Mouse (Mus musculus) brown adipose tissue, adult 24 weeks (tissue): Measurements from ENCODE around the gene Trim40. TPM values are rescaled to one million over a fixed set of nuclear protein-coding genes. Genes with fewer than 3 reads are reported as not detected.

Experiments
- H3K27ac ChIP-seq: fragments of 200-500 bp; replicated peaks from 2 replicates; pipeline ENCODE4 v1.5.1; 2012; ENCODE audit warnings: low read depth, mild to moderate bottlenecking, low read length
- H3K4me1 ChIP-seq: fragments of 200-500 bp; 2 replicates; pipeline ENCODE4 v1.6.1; 2012; ENCODE audit warnings: low read length, mixed read lengths; ENCODE audit not compliant: control insufficient read depth, insufficient read depth, insufficient read length
- H3K4me3 ChIP-seq: fragments of 200-500 bp; 2 replicates; pipeline ENCODE4 v1.5.1; 2012; ENCODE audit warnings: low read depth, mild to moderate bottlenecking, low read length, moderate library complexity; ENCODE audit not compliant: insufficient read depth
- polyA plus RNA-seq: library from polyadenylated mRNA; stranded (reverse); fragments of >200 nt; gene quantifications from 2 replicates; pipeline ENCODE4 v1.2.4, GENCODE M21; 2012; ENCODE audit not compliant: missing spikeins, insufficient read depth, insufficient read length

Trim40 gene
- polyA plus RNA-seq, 1 experiment = not detected

DNA sequence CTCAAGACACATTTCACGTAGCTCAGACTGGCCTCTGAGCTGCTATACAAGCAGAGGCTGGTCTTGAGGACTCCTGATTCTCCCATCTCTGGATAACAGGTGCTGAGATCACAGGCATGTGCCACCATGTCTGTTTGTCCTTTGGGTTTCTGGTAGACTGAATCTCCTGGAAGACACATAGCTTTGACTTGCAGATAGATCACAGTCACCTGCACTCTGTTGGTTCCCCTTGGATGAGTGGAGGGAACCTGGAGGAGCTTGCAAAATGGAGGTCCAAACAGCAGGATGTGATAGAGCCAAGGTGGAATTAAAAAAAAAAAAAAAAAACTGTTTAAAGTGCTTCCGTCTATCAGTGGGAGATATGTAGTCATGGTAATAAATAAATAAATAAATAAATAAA, 21.1 kb downstream of the Trim40 start:
- Histone ChIP-seq H3K4me3 (no peak overlapping the region), H3K4me1 (no peaks in the 10 kb centered on the region), H3K27ac (no peak overlapping the region)

DNA sequence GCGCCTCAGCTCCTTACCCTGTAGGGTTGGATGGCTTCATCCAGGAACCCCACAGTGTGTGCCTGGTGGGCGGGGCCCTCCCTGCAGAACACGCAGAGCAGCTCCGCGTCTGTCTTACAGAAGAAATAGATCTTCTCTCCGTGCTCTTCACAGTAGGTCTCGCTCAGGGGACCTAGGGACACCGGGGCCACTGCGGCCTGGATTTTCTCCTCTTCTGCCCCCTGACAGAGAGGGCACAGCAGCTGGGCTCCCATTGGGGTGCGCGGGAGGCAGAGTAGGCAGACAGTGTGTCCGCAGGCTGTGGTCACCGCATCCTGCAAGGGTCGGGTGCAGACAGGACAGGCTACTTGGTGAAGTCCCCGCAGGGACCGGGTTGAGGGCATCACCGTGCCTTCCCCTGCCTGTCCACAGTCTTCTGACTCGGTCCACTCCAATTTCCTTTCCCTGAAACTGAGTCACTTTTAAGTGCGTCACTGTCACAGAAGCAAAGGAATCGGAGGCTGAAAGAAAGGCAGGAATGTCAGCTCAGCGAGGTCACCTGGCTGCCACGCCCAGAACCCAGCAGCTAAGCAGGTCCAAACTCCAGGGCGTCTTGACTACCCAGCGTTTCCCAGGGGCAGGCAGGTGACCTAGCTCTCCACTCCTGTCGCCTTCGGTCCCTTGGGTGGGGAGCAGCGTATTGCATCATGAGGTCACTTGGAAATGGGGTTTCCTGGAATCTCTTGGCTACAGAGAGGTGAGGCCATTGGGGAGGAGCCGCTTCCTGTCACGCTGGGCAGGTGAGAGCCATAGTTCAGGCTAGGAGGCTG, 23.0 kb downstream of the Trim40 start, which contains the start of gene Trim15:
Trim15 (minus strand) TSS at position 492 of the 809 bp plus-strand sequence.
- Histone ChIP-seq H3K4me1 (no peaks in the 10 kb centered on the region), H3K27ac (no peak within 1 kb of the TSS), H3K4me3 (no peak within 1 kb of the TSS)

DNA sequence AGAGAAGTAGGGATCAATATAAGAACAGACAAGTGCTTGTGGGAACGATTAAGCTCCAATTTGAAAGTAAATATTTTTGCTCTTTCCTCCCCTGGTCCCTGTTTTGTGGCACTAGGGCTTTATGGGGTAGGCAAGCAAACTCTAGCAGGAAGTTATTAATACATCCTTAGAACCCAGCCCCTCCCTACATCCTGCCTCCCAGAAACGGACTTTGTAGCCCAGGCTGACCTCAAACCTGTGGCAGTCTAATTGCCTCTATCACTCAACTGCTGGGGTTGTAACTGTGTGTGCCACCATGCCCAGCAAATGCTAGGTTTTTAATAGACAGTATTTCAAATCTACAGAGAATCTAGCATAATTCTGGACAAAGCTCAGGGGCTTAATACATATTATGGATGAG, 28.2 kb downstream of the Trim40 start:
- no peak overlapping the region for H3K4me3 ChIP-seq
- H3K4me1 ChIP-seq = no peaks in the 10 kb centered on the region
- H3K27ac ChIP-seq = no peak overlapping the region

- no peak overlapping the region for H3K27ac ChIP-seq
- no peak overlapping the region for H3K4me3 ChIP-seq
- no peaks in the 10 kb centered on the region for H3K4me1 ChIP-seq
Observed at GRCm38 (mm10) chr17:36858181-36858580, 31.7 kb downstream of the Trim40 start.

- Histone ChIP-seq H3K4me3 (no peak overlapping the region), H3K4me1 (no peaks in the 10 kb centered on the region)
Observed at GRCm38 (mm10) chr17:36856236-36856635, 33.7 kb downstream of the Trim40 start.

DNA sequence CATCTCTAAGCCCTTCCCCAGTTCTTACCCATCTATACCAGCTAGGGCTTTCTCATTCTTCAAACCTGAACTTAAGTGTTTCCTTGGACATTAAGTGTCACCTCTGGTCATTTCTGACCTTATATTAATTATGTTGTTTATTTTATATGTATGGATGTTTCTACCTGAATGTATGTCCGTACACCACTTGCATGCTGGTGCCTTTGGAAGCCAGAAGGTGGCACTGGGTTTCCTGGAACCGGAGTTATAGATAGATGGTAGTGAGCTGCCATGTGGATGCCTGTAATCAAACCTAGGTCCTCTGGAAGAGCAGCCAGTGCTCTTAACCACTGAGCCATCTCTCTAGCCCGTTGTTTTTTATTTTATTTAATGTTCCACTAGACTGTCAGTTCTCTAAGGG, 34.4 kb downstream of the Trim40 start:
- Histone ChIP-seq H3K4me3 (no peak overlapping the region), H3K4me1 (no peaks in the 10 kb centered on the region), H3K27ac (no peak overlapping the region)

More at GRCm38 (mm10) chr17:36856236-36856635, 33.7 kb downstream of the Trim40 start:
- H3K27ac ChIP-seq = no peak overlapping the region

- no peak overlapping the region for H3K4me3 ChIP-seq
- no peak overlapping the region for H3K27ac ChIP-seq
- H3K4me1 ChIP-seq = 0 out of 2 replicates have a peak, but pooled peaks cover 2% of the 10 kb centered on the region
Observed at GRCm38 (mm10) chr17:36851627-36852026, 38.3 kb downstream of the Trim40 start.

DNA sequence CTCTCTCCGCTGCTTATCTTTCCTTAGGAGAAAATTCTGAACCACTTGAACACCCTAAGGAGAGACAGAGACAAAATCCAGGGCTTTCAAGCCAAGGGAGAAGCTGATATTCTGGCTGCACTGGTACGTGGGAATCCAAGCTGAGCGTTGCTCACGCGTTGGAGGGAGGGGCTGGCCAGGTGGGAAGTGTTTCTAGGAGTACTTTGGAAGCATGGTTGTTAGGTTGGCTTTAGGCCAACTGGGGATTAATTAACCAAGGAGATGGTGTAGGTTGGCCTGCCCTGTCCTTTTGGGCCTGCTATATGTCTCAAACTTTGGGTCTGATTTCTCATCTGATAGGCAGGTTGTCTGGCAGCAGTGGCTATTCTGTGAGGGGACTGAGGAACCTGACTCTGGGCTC, 38.7 kb downstream of the Trim40 start:
- Histone ChIP-seq H3K4me1 (0 out of 2 replicates have a peak, but pooled peaks cover 2% of the 10 kb centered on the region), H3K4me3 (no peak overlapping the region), H3K27ac (no peak overlapping the region)

DNA sequence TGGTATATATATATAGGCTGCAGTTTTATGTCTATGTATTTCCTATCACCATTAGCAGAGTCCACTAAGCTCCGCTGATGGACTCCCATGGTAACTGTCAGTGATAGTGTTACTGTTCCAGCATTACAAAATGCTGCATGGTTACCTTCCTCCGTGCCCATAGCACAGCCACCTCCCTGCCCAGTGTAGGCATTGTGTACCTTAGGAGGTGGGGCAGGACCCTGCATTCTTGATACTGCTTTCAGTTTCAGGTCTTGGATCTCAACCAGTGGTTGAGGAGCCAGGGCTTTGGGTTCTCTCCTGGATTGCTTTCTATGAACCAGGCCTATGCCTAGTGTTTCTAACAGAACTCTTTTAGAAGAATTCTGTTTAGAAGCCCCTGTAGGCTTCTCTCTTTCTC, 39.9 kb downstream of the Trim40 start:
- H3K4me3 ChIP-seq = no peak overlapping the region
- H3K27ac ChIP-seq = no peak overlapping the region
- 0 out of 2 replicates have a peak, but pooled peaks cover 5% of the 10 kb centered on the region for H3K4me1 ChIP-seq

GRCm38 (mm10) chr17:36848911-36849310, 41.0 kb downstream of the Trim40 start:
- H3K27ac ChIP-seq = no peak overlapping the region
- peaks cover 10% of the 10 kb centered on the region; the same call in 1 of the 2 replicates for H3K4me1 ChIP-seq
- no peak overlapping the region for H3K4me3 ChIP-seq

DNA sequence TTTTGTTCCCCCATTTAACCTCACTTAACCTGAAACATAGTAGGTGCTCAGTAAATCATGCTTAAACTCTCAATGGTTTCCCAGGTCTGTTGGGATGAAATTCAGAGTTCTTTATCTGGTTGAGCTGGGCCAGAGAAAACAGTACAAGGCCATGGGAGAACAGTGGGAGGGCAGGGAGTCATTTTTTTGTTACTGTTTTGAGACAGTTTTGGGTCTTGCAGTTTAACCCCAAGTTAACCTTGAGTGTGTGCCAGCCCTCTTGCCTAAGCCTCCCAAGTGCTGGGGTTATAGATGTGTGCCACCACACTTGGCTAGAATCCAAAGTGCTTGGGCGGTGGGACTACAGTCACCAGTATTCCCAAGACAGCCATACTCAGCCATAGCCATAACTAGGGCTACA, 45.2 kb downstream of the Trim40 start:
- peaks cover 13% of the 10 kb centered on the region; the same call in 1 of the 2 replicates for H3K4me1 ChIP-seq
- no peak overlapping the region for H3K4me3 ChIP-seq
- no peak overlapping the region for H3K27ac ChIP-seq

DNA sequence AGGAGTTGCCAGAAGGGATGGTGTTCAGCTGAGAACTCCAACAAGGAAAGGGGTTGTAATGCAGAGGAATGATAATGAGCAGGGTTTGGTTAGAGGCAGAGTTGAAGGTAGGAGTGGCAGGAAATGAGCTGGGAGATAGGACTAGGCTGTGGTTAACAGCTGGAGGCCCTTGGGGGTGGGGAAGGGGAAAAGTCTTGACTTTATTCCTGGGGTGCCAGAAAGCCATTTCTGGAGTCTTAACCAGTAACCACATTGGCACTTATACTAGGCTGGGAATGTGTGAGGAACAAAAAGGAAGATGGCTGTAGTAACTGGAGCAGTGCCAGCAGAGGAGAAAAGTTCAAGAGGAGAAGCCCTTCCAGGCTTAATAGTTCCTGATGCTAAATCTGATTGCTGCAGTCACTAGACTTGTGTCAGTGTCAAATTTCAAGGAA, 45.6 kb downstream of the Trim40 start:
- H3K4me1 ChIP-seq = peaks cover 13% of the 10 kb centered on the region; the same call in 1 of the 2 replicates
- no peak overlapping the region for H3K4me3 ChIP-seq
- H3K27ac ChIP-seq = peak overlapping the region; percentile 33; the same call in 1 of the 2 replicates

- H3K27ac ChIP-seq = no peak overlapping the region
- H3K4me3 ChIP-seq = no peak overlapping the region
- peaks cover 11% of the 10 kb centered on the region; the same call in 1 of the 2 replicates for H3K4me1 ChIP-seq
Observed at GRCm38 (mm10) chr17:36843696-36844095, 46.2 kb downstream of the Trim40 start.

- Histone ChIP-seq H3K4me1 (peaks cover 13% of the 10 kb centered on the region; the same call in 1 of the 2 replicates), H3K27ac (no peak overlapping the region), H3K4me3 (no peak overlapping the region)
Observed at GRCm38 (mm10) chr17:36840961-36841445, 48.9 kb downstream of the Trim40 start.

DNA sequence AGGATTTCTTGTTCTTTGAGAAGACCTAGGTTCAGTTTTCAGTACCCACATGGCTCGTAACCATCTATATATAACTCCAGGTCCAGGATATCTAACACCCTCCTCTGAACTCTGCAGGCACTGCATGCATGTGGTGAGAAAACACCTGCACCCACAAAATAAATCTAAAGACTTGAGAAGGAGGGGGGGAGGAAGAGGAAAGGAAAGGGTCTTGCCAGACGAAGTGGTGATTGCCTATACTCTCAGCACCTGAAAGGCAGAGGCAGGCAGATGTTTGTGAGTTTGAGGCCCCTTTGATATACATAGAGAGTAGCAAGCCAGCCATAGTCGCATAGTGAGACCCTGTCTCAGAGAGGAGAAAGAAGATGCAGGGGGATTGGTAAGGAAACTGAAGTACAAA, 50.0 kb downstream of the Trim40 start:
- H3K27ac ChIP-seq = no peak overlapping the region
- no peak overlapping the region for H3K4me3 ChIP-seq
- peaks cover 12% of the 10 kb centered on the region; the same call in 1 of the 2 replicates for H3K4me1 ChIP-seq

- Histone ChIP-seq H3K27ac (no peak overlapping the region), H3K4me1 (peaks cover 8% of the 10 kb centered on the region; the same call in 1 of the 2 replicates), H3K4me3 (no peak overlapping the region)
Observed at GRCm38 (mm10) chr17:36839001-36839400, 50.9 kb downstream of the Trim40 start.
